Mouse (Mus musculus) adrenal gland, postnatal 10 days (tissue): Measurements from ENCODE around the gene Gm17727. TPM values are rescaled to one million over a fixed set of nuclear protein-coding genes. Genes with fewer than 3 reads are reported as not detected.
"Not testable (repeated sequence)": the region's sequence is repeated elsewhere in the genome, so short reads cannot be mapped to it uniquely, and the experiment has no call there.

Source experiments
- DNase-seq: peaks from one replicate; pipeline ENCODE4 v3.0.0; 2021; ENCODE audit warnings: mixed read lengths
- long read RNA-seq, 2 experiments: library from polyadenylated mRNA; stranded (forward); transcript quantifications; one replicate each; pipeline ENCODE4 v2.0.0; 2021
- total RNA-seq, 2 experiments: library from RNA; stranded (reverse); gene quantifications; 2 replicates each; pipeline ENCODE4 v1.2.3; 2021

Gm17727 gene
- total RNA-seq: not detected
- long read RNA-seq, experiment 1: 0 reads
- long read RNA-seq, experiment 2: 0 reads

DNA sequence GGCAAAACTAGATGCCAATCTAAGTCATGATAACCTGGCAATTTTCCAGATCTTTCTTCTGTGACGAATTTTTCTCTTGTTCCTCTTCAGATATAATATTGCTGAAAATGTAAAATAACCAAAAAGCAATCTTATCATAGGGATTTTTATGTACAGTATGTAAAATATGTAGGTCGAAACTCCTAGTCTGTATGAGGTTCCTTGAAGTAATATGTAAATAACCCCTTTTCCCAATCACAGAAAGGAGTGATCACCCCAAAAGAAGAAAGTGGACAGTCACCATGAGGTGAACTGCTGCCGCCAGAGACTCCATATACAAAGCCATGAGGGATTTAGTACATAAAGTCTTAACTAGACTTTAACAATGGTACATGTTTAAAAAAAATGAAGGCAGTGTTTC, at the start of gene Gm17727:
Gene Gm17727 (minus strand): TSS at position 101 of the 400 bp plus-strand sequence.
- no peak for DNase-seq

DNA sequence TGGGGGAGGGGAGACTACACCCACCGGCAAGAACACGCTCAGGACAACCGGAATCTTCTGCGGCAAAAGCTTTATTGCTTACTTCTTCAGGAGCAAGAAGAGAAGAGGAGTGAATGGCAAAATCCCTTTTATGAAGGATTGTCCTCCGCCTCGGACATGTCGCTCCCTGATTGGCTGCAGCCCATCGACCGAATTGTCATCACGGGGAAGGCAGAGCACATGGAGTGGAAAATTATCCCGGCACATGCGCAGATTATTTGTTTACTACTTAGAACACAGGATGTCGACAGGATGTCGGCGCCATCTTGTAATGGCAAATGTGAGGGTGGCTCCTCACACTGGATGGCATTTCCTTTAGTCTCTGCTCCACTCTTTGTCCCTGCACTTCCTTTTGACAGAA, 40.0 kb upstream of the Gm17727 start:
- not testable (repeated sequence) for DNase-seq

- DNase-seq: no peak
Measured at GRCm38 (mm10) chr9:35798146-35798545, 20.2 kb upstream of the Gm17727 start.

- DNase-seq: no peak
Measured at GRCm38 (mm10) chr9:35790001-35790400, 12.1 kb upstream of the Gm17727 start, which contains the start of the genes Gm27235 and D730048I06Rik. Gene Gm27235, minus strand, starts transcription at chr9:35790101. Gene D730048I06Rik, minus strand, starts transcription at chr9:35790112.

DNA sequence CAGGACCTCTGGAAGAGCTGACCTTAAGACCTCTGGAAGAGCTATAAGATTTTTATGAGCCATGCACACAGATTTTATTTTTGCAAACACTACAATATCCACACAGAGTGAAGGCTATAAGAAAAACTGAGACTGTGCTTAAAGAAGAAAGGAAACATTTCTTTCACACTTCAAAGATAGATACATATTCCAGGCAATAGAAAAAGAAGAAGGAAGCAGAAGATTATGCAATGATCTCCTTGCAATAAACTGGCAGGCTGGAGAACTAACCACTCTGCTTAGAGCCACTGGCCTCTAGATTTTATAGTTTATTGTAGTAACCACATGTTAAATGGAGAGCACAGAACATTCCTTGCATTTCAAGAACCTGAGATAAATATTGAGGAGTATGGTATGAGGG, 21.1 kb downstream of the Gm17727 start:
- no peak for DNase-seq

- no peak for DNase-seq
Measured at GRCm38 (mm10) chr9:35740749-35741148, 37.2 kb downstream of the Gm17727 start, which contains the start of gene Gm17677. Gene Gm17677, plus strand, starts transcription at chr9:35741049.

Other genes starting within 250 kb of the Gm17727 start
- gene Ddx25, start 219.6 kb downstream of the Gm17727 start, total RNA-seq: under 1 TPM; 0.75 to 0.85 TPM
- 10 to 100 TPM; 12.3 to 16.3 TPM for gene Pus3, start 219.5 kb downstream of the Gm17727 start, total RNA-seq
- under 1 TPM in 1 of 2 experiments, not detected in 1; 0.79 TPM for gene Pate2, start 207.8 kb downstream of the Gm17727 start, total RNA-seq
- 1 to 10 TPM; 3.3 to 5.0 TPM for gene Hyls1, start 207.7 kb downstream of the Gm17727 start, total RNA-seq
- not detected for gene Pate4, start 166.2 kb downstream of the Gm17727 start, total RNA-seq
- gene Pate3, start 129.9 kb downstream of the Gm17727 start, total RNA-seq: not detected
- not detected for gene Pate1, start 90.7 kb downstream of the Gm17727 start, total RNA-seq
- gene Gm17677, start 37.1 kb downstream of the Gm17727 start, total RNA-seq: not detected
- gene Gm27235, start 12.0 kb upstream of the Gm17727 start, total RNA-seq: not detected
- gene D730048I06Rik, start 12.0 kb upstream of the Gm17727 start, total RNA-seq: not detected
- not detected for gene 9230110F15Rik, start 66.0 kb upstream of the Gm17727 start, total RNA-seq
- not detected for gene 9230113P08Rik, start 130.3 kb upstream of the Gm17727 start, total RNA-seq